Mouse (Mus musculus) adrenal gland, postnatal 14 days (tissue): ENCODE data around the gene Faf1. TPM values are rescaled to one million over a fixed set of nuclear protein-coding genes. Genes with fewer than 3 reads are reported as not detected.

Source experiments
- DNase-seq: peaks from one replicate; pipeline ENCODE4 v3.0.0; 2021; ENCODE audit warnings: mixed read lengths
- total RNA-seq: library from RNA; stranded (reverse); gene quantifications from 2 replicates; pipeline ENCODE4 v1.2.3, GENCODE M21; 2021

The Faf1 gene
- total RNA-seq, 1 experiment from 2014 or later = 26.9 TPM

DNA sequence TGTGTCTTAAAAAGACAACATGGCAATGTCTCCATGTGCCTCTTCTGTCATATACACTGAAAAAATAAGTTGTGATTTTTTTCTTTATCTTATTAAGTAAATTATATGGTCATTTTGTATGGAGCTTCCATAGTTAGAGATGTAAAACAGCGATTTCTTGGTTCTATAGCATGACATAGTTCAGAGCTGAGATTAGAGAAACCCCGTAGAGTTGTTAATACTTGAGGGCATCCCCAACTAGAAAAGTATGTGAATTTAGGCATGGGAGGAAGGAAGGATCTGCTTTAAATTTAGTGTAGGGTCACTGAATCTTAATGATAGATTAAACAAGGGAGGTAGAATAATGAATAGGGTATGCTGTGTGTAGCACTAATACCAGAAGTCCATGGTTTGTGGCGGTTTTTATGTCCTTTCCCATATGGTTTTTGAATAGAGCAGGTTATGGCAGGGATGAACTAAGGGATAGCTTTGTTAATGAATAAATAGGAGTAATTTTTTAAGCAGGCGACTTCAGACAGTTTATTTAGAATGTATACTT, 106.3 kb downstream of the Faf1 start:
- no peak for DNase-seq

- DNase-seq = no peak
Observed at GRCm38 (mm10) chr4:109789347-109790001, 113.1 kb downstream of the Faf1 start.

- DNase-seq = no peak
Observed at GRCm38 (mm10) chr4:109792331-109792730, 115.9 kb downstream of the Faf1 start.

GRCm38 (mm10) chr4:109793072-109793471, 116.7 kb downstream of the Faf1 start:
- no peak for DNase-seq

DNA sequence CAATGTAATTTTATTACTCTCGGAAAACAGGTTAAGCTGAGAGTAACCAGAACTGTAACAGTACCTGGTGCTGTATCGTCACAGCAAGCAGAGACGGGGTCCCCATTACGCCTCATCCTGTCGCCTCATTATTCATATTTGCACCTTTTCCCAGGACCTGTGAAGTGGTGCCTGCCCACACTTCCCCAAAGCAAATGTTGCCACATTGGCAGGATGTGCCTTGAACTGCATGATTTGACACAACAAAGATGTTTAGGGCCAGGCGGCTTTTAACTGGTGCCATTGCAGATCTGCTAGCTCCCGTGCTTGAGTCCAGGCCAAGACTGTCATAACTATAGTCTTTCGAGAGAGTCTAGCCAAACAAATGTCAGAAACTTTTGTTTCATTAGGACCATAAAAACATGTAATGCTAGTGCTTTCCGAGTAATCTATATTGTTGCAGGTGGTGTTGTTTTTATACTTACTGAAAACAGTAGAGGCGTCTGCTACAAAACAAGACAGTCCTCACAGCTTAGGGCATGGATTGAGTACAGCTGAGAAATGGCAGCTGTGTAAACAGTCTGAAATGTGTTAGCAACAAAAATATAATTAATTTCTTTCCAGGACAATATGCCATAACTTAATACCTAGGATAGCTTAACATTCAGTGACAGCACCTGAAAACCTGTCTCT, 121.3 kb downstream of the Faf1 start:
- DNase-seq = no peak

DNA sequence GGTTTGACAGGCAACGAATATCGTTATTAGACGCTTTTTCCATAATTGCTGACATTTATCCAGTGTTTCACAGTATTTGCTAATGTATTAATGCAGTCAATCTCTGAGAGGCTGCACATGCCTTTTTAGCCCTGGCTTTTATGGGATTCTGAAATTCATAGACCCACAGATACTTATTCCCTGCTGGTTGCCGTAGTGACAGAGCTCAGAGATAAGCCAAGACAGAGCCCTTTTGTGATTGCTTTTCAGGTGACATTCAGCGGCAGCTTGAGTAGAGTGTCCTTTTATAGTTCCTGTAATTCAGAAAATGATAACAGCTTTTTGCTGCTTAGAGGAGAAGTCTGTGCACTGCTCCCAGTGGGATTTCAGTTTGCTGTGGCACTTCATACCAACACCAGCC, 130.0 kb downstream of the Faf1 start:
- no peak for DNase-seq

DNA sequence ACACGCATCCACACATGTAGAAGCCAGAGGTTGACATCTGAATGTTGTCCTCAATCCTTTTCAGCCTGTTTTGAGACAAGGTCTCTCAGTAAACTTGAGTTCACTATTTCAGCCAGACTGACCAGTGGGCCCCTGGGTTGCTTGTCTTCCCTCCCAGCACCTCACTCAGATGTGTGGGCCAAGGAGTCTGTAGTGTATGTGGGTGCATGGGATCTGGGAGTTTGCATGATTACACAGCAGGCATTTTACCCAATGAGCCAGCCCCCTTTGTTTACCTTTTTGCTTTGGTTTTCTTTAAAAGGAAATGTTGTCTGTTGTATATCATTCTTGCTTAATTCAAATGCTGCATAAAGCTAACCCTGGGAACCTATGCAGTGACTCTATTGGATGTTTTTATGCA, 138.8 kb downstream of the Faf1 start:
- DNase-seq = no peak

DNA sequence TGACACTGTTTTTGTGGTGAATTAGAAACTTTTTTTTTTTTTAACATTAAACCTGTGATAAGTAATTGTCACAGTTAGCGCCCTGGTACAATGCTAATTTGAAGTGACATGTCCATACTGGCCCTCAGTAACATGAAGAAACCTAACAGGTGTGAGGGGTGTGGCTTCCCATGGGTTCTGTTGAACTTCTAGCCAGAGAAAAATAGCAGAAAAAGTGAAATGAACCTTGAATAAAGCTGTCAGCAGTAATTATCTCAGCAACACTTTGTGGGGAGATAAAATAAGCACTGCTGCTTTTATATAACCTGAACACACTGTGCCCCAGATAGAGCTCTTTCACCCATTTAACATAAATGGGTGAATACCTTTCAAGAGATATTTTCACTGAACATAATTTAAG, 139.2 kb downstream of the Faf1 start:
- DNase-seq = no peak

- no peak for DNase-seq
Observed at GRCm38 (mm10) chr4:109819455-109819854, 143.1 kb downstream of the Faf1 start.

- DNase-seq = no peak
Observed at GRCm38 (mm10) chr4:109829800-109830199, 153.4 kb downstream of the Faf1 start.

DNA sequence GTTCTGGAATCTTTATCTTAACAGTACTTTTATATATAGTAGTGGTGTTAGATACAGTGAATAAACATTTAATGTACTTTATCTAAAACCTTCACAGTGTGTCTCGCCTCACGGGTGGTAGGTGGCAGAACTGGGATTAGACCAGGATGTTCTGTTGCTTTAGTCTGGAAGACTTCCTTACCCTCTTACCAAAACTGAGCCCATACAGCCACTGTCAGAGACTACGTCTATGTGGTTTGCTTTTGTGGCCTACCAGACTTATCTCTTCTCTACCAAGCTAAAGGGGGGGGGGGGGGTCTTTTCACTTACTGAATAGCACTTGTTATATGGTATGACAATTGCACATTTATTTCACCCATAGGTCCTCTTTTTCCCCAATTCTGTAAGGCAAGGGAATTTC, 181.5 kb downstream of the Faf1 start:
- no peak for DNase-seq

- no peak for DNase-seq
Observed at GRCm38 (mm10) chr4:109858571-109859392, 182.4 kb downstream of the Faf1 start.

DNA sequence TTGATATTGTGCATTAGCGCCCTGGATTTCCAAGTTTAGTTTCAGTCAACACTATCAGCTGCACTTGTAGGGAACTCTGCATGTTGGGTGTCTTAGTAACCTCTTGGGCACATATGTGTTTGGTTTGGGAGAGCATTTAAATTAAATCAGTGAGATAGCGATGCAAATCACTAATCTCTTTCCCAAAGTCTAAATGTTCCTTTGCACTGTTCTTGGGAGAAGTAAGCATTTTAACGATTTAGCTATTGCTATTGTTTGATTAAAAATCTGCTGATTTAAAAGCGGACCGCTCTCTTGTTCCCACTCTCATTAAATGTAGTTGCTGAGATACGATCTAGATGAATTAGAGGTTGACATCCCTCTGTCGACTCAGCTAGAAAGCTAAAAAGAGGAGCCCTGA, 183.0 kb downstream of the Faf1 start:
- DNase-seq = no peak

DNA sequence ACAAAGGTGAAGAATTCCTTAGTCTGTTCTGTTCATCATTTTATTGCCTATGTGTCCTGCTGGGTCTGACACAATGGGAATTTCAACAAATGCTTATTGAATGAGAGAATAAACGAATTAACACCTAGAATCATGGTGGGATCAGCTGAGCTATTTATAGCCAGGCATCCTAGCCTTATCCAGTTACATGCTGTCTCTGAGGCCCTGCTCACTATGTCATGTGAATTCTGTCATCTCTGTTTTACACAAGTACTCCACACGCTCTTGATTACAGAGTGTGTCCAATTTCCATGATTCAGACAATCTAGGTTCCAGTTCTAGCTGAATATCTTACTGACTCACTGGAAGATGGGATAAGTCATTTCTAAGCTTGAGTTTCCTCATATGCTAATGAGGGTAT, 183.9 kb downstream of the Faf1 start:
- DNase-seq = no peak

DNA sequence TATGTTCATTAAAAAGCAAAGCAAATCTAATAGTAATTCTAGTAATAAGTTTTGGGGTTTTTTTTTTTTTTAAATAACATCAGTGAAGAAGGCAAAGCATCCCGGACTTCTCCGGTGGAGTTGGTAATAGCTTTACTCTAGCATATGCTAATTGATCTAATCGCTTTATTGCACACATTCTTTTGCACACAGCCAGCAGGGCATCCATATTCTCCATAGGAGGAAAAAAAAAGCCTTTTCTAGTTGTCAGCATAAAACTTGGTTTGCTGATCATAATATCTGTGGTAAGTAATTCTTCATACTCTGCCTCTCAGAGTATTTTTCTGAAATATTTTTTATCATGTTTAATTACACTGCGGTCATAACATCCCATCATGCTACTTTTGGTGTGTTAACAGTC, 185.9 kb downstream of the Faf1 start:
- DNase-seq = no peak

DNA sequence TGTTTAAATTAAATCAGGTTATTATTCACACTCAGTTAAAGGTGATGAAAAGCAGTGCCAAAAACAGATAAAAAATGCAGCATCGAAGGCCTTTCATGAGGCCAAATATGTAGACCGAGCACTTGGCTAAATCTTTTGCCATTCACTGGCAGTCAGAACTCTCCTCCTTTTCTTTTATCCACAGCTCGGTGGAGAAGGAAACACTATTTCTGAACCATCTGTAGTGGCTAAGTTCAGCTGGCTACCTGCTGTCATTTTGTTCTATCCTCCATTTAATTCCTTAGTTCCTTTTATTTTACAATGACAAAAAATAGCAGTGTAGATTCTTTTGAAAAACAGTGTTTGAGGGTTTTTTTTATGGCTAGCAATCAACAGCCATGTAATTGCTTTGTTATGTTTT, 186.6 kb downstream of the Faf1 start:
- DNase-seq = no peak

DNA sequence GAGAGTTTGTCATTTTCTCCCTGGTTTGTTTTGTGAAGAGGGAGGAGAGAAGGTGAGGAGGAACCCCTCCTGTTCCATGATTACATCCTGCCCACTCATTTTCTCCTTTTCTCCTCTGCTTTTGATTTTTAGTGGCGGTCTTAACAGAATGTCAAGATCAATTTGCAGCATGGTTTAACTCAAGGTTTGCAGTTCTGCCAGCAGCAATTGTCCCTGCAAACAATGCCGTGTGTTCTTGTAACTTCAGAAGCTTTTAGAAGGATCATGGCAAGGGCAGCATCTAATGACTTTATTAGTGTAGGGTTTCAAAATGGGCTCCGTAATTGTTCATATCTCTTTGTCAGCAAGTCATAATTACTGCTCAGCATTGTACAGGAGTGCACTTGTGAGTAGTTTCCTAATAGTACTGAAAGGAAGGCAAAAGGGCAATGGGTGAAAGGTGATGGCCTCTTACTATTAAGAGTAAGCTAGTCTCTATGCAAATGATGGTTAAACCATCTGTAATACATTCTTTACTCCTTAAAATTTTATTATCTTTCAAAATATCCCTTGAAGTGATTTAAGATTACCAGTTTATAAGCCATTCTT, 192.6 kb downstream of the Faf1 start:
- DNase-seq = no peak

DNA sequence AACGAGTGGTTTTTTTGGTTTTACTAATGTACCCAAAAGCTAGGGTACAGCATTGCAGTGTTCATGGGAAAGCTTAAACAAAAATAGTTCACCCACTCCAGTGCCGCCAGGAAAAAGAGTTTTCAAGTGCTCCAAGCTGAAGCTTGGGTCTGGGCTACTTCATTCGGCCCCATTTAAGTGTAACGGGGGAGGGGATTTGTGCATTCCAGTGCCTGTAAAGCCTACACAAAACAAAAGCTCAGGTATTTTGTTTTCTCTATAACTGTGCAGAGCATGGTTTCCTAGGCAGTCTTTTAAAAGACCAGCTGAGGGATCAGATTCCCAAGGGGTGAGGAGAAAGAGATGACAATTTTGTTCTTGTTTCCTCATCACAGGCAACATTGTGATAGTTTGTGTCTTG, 207.9 kb downstream of the Faf1 start:
- DNase-seq = no peak

- DNase-seq = no peak
Observed at GRCm38 (mm10) chr4:109887856-109888357, 211.5 kb downstream of the Faf1 start.

DNA sequence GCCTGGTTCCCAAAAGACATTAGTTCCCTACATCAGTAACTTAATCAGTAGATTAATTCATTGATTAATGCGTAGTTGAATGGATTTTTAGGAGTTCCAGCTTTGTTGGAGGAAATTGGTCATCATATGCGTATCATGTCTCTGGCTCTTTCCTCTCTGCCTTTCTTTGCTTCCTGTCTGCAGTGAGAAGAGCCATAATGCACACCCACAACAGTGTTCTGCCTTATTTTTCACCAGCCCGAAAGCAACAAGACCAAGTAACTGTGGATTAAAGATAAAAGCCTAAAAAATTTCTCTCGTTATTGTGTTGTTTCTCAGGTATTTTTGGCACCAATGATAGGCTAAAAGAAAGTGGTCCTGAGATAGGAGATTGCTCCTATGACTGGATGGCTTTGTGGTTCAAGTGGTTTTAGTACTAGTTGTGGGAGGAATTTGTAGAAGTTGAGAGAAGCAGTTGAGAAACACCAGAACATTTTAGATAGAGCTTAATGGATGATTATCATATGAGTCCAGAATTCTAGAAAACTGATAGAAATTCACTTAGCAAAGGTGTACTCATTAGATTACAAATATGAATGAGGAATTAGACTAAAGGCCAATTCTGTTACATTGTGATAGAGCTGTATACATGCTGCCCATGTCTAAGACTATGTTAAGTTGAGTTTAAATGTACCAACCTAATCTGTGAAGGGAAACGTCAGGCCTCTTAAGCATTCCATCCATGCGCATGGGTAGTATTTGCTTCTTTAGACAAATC, 221.6 kb downstream of the Faf1 start:
- DNase-seq = no peak

DNA sequence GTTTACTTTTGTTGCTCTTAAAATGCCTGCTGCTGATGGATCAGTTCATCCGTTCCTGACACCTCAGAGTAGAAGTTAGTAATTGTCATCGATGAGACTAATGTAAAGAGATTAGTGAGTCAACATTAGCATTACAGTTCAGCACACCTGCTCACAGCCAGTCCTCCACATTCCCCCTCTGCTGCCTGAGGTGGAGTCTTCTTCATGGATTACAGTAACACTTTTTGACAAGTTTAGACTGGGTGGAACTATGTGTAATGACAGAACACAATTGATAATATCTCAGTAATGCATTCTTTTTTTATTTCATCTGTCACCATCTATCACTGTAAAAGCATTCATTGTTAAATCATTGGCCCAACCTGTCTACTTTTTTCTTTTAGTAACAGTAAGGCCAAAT, 224.7 kb downstream of the Faf1 start:
- DNase-seq = no peak

- no peak for DNase-seq
Observed at GRCm38 (mm10) chr4:109904487-109904886, 228.1 kb downstream of the Faf1 start.
